Mouse (Mus musculus) embryo, embryonic 10.5 days (tissue): ENCODE measurements around the gene Atf2.
"Not testable (repeated sequence)": the region's sequence is repeated elsewhere in the genome, so short reads cannot be mapped to it uniquely, and the experiment has no call there.

ENCODE experiments used
- DNase-seq: peaks from one replicate; pipeline ENCODE4 v3.0.0-alpha.2; 2015; ENCODE audit warnings: low spot score

Atf2 gene

GRCm38 (mm10) chr2:73885997-73886396 is 6.4 kb downstream of the Atf2 start:
- DNase-seq = no peak

- DNase-seq = no peak
Measured at GRCm38 (mm10) chr2:73877891-73878290, 14.5 kb downstream of the Atf2 start.

- peak; percentile 17 for DNase-seq
Measured at GRCm38 (mm10) chr2:73867764-73868487, 24.5 kb downstream of the Atf2 start.

- DNase-seq = no peak
Measured at GRCm38 (mm10) chr2:73860046-73860624, 32.3 kb downstream of the Atf2 start.

- DNase-seq = no peak
Measured at GRCm38 (mm10) chr2:73857352-73857751, 35.1 kb downstream of the Atf2 start.

GRCm38 (mm10) chr2:73856246-73856645 is 36.2 kb downstream of the Atf2 start:
- DNase-seq = no peak

- DNase-seq = no peak
Measured at GRCm38 (mm10) chr2:73834406-73835015, 57.9 kb downstream of the Atf2 start.

GRCm38 (mm10) chr2:73833284-73833683 is 59.2 kb downstream of the Atf2 start:
- no peak for DNase-seq

- DNase-seq = no peak
Measured at GRCm38 (mm10) chr2:73818742-73819141, 73.7 kb downstream of the Atf2 start.

- DNase-seq = no peak
Measured at GRCm38 (mm10) chr2:73807609-73808008, 84.8 kb downstream of the Atf2 start.

- DNase-seq = not testable (repeated sequence)
Measured at GRCm38 (mm10) chr2:73800127-73800526, 92.3 kb downstream of the Atf2 start.

- DNase-seq = no peak
Measured at GRCm38 (mm10) chr2:73798786-73799185, 93.7 kb downstream of the Atf2 start.

GRCm38 (mm10) chr2:73798136-73798535 is 94.3 kb downstream of the Atf2 start:
- no peak for DNase-seq

GRCm38 (mm10) chr2:73791846-73792630 is 100.4 kb downstream of the Atf2 start:
- peak; percentile 60 for DNase-seq

- DNase-seq = no peak
Measured at GRCm38 (mm10) chr2:73790332-73790731, 102.1 kb downstream of the Atf2 start.

- DNase-seq = no peak
Measured at GRCm38 (mm10) chr2:73788395-73788794, 104.0 kb downstream of the Atf2 start.

- no peak for DNase-seq
Measured at GRCm38 (mm10) chr2:73782371-73782905, 110.0 kb downstream of the Atf2 start.

GRCm38 (mm10) chr2:73780321-73781010 is 112.0 kb downstream of the Atf2 start:
- no peak for DNase-seq

GRCm38 (mm10) chr2:73779796-73780195 is 112.6 kb downstream of the Atf2 start:
- DNase-seq = no peak

- no peak for DNase-seq
Measured at GRCm38 (mm10) chr2:73779016-73779595, 113.3 kb downstream of the Atf2 start.

- peak; percentile 39 for DNase-seq
Measured at GRCm38 (mm10) chr2:73776936-73777335, 115.5 kb downstream of the Atf2 start.
